Mouse (Mus musculus): ENCODE data around the gene Bace2. TPM values are rescaled to one million over a fixed set of nuclear protein-coding genes. Genes with fewer than 3 reads are reported as not detected.

The Bace2 gene
- 6.4 and 8.7 TPM in 2 replicates for polyA plus RNA-seq (2014; fragmentation: Nextera tagmentation; extraction: Ambion mirVana)

DNA sequence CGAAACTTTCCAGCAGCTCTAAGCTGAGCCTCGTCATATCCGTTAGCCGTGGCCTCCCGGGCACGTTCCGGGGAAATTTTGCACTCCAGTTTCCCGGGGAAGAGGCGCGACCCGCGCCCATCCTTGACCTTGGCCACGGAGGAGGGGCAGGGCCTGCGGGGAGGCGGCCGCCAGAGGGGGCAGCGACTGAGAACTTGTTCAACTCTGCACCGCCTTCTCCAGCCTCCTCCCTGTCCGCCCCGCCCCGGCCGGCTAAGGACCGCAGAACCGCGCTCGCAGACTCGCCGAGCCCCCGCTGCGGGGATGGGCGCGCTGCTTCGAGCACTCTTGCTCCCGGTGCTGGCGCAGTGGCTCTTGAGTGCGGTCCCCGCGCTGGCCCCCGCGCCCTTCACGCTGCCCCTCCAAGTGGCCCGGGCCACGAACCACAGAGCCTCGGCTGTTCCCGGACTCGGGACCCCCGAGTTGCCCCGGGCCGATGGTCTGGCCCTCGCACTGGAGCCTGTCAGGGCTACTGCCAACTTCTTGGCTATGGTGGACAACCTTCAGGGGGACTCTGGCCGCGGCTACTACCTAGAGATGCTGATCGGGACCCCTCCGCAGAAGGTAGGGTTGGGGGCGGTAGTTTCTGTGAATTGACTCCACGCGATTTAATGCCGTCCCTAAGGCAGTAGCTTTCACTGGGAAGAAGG lies at the start of gene Bace2:
TSS of gene Bace2 (plus strand) at position 244 of the 689 bp plus-strand sequence.
- under 1% methylated on average over 57 of the region's 58 CpGs for WGBS
- no peak for DNase-seq (ENCODE audit: low spot score)
- Histone ChIP-seq H3K4me1 (replicated peaks; ENCODE audit: control insufficient read depth, insufficient read depth, low read length) (peaks cover 17% of the 10 kb centered on the region), H3K36me3 (replicated peaks; ENCODE audit: control insufficient read depth, insufficient read depth) (no peaks in the 10 kb centered on the region), H3K9me3 (ENCODE audit: control insufficient read depth, low read length) (no peaks in the 10 kb centered on the region), H3K27ac (no peak within 1 kb of the TSS), H3K4me2 (replicated peaks) (peak within 1 kb of the TSS; percentile 100), H3K4me3 (replicated peaks; ENCODE audit: low read length) (peak within 1 kb of the TSS; percentile 49), H3K9ac (peak within 1 kb of the TSS; percentile 55), H3K27me3 (ENCODE audit: control insufficient read depth, insufficient read depth, low read length) (peaks cover 50% of the 10 kb centered on the region)
- peak; percentile 70 for ATAC-seq (ENCODE audit: low FRiP score)

GRCm38 (mm10) chr16:97307594-97307993 lies 48.9 kb upstream of the Bace2 start:
- no peak for DNase-seq (ENCODE audit: low spot score)
- Histone ChIP-seq H3K36me3 (replicated peaks; ENCODE audit: control insufficient read depth, insufficient read depth) (no peaks in the 10 kb centered on the region), H3K27me3 (ENCODE audit: control insufficient read depth, insufficient read depth, low read length) (no peaks in the 10 kb centered on the region), H3K27ac (no peak overlapping the region), H3K4me2 (replicated peaks) (no peak overlapping the region), H3K4me1 (replicated peaks; ENCODE audit: control insufficient read depth, insufficient read depth, low read length) (no peaks in the 10 kb centered on the region), H3K9ac (no peak overlapping the region), H3K9me3 (ENCODE audit: control insufficient read depth, low read length) (no peaks in the 10 kb centered on the region), H3K4me3 (replicated peaks; ENCODE audit: low read length) (no peak overlapping the region)
- no peak for ATAC-seq (ENCODE audit: low FRiP score)
- WGBS: 58% methylated on average over 4 of the region's 4 CpGs

DNA sequence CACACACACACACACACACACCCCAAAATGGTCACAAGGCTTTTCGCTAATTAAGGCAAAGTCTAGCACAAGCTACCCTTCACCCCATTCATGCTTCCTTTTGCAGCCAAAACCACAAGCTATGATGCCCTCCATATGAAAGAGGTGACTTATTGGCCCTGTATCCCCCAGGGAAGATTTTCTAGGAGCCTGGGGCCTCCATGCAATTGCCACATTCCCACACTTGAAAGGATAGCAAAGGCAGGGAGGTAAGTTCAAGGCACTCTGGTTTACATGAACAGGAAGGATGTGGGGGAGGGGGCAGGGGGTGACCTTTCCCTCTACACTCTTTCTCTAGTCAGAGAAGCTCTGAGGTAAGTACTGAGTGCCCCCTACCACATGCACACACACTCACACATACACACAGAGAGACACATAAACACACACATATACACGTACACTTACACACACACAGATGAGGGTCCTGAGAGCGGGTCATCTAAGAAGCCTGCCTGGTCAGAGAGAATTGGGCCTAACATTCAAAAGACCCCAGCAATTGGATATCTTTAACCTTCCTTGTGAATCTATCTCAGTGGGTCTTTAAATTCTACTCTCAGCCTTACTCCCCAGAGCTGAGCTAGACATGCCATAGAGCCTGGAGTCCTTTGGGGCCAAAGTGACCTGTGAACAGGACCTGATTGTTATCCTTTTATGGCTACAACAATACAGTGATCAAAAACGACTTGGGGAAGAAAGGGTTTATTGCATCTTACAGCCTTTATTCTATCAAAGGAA lies 46.6 kb upstream of the Bace2 start:
- Histone ChIP-seq H3K4me2 (replicated peaks) (no peak overlapping the region), H3K9me3 (ENCODE audit: control insufficient read depth, low read length) (no peaks in the 10 kb centered on the region), H3K36me3 (replicated peaks; ENCODE audit: control insufficient read depth, insufficient read depth) (no peaks in the 10 kb centered on the region), H3K27me3 (ENCODE audit: control insufficient read depth, insufficient read depth, low read length) (0 out of 2 replicates have a peak, but pooled peaks cover 4% of the 10 kb centered on the region), H3K4me3 (replicated peaks; ENCODE audit: low read length) (no peak overlapping the region), H3K27ac (no peak overlapping the region), H3K9ac (no peak overlapping the region), H3K4me1 (replicated peaks; ENCODE audit: control insufficient read depth, insufficient read depth, low read length) (no peaks in the 10 kb centered on the region)
- WGBS: 70% methylated on average over 4 of the region's 4 CpGs
- DNase-seq (ENCODE audit: low spot score): no peak
- no peak for ATAC-seq (ENCODE audit: low FRiP score)

- Histone ChIP-seq H3K4me2 (replicated peaks) (no peak overlapping the region), H3K9ac (no peak overlapping the region), H3K4me3 (replicated peaks; ENCODE audit: low read length) (no peak overlapping the region), H3K27ac (no peak overlapping the region), H3K27me3 (ENCODE audit: control insufficient read depth, insufficient read depth, low read length) (0 out of 2 replicates have a peak, but pooled peaks cover 4% of the 10 kb centered on the region), H3K36me3 (replicated peaks; ENCODE audit: control insufficient read depth, insufficient read depth) (no peaks in the 10 kb centered on the region), H3K9me3 (ENCODE audit: control insufficient read depth, low read length) (no peaks in the 10 kb centered on the region), H3K4me1 (replicated peaks; ENCODE audit: control insufficient read depth, insufficient read depth, low read length) (no peaks in the 10 kb centered on the region)
- DNase-seq (ENCODE audit: low spot score) (no peak), ATAC-seq (ENCODE audit: low FRiP score) (no peak)
- WGBS: 88% methylated on average over 1 of the region's 1 CpGs
Measured at GRCm38 (mm10) chr16:97310570-97310846, 46.0 kb upstream of the Bace2 start.

GRCm38 (mm10) chr16:97312960-97313686 lies 43.4 kb upstream of the Bace2 start:
- WGBS: 27% methylated on average over 10 of the region's 10 CpGs
- Histone ChIP-seq H3K27me3 (ENCODE audit: control insufficient read depth, insufficient read depth, low read length) (0 out of 2 replicates have a peak, but pooled peaks cover 4% of the 10 kb centered on the region), H3K36me3 (replicated peaks; ENCODE audit: control insufficient read depth, insufficient read depth) (no peaks in the 10 kb centered on the region), H3K4me1 (replicated peaks; ENCODE audit: control insufficient read depth, insufficient read depth, low read length) (no peaks in the 10 kb centered on the region), H3K4me2 (replicated peaks) (no peak overlapping the region), H3K27ac (no peak overlapping the region), H3K4me3 (replicated peaks; ENCODE audit: low read length) (no peak overlapping the region), H3K9me3 (ENCODE audit: control insufficient read depth, low read length) (no peaks in the 10 kb centered on the region), H3K9ac (no peak overlapping the region)
- DNase-seq (ENCODE audit: low spot score) (peak; percentile 95), ATAC-seq (ENCODE audit: low FRiP score) (peak; percentile 59; the same call in 1 of the 2 replicates)

DNA sequence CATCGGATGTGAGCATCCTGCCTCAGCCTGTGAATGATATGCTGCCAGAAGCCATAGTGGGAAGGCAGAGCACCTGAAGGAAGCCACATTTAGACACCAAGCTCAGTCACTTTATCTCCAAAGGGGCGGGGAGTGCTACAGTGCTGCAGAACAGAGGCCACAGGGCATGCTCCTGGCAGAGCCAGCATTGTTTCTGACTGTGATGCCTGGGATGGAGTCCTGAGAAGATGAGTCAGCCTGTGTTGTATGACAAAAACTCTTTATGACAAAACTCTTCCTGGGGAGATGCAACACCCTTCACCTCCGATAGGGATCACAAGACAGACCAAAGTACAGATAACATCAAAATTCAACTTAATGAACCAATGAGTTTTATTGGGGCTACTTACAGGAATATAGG lies 35.0 kb upstream of the Bace2 start:
- Histone ChIP-seq H3K9ac (no peak overlapping the region), H3K27ac (no peak overlapping the region), H3K4me3 (replicated peaks; ENCODE audit: low read length) (no peak overlapping the region), H3K27me3 (ENCODE audit: control insufficient read depth, insufficient read depth, low read length) (no peaks in the 10 kb centered on the region), H3K36me3 (replicated peaks; ENCODE audit: control insufficient read depth, insufficient read depth) (no peaks in the 10 kb centered on the region), H3K9me3 (ENCODE audit: control insufficient read depth, low read length) (no peaks in the 10 kb centered on the region), H3K4me2 (replicated peaks) (no peak overlapping the region), H3K4me1 (replicated peaks; ENCODE audit: control insufficient read depth, insufficient read depth, low read length) (no peaks in the 10 kb centered on the region)
- ATAC-seq (ENCODE audit: low FRiP score) (no peak), DNase-seq (ENCODE audit: low spot score) (no peak)
- WGBS: 90% methylated on average over 3 of the region's 3 CpGs

DNA sequence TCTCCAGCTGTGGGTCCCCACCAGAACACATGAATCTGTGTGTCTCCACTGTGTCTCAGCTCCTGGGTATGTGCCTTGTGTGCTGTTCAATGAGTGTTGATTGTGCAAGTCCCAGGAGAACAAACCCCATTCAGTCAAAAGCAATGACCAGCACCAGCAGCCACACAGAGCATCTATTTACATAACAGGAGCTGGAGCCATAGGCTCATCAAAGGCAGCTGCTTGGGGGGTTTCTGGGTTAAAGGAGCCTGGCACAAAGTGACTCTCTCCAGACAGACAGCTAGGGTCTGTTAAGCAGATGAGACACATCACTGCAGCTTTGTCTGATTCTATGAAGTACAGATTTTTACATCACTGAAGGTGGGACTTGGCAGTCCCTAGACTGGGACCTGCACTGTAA lies 33.9 kb upstream of the Bace2 start:
- no peak overlapping the region for H3K27ac ChIP-seq
- no peaks in the 10 kb centered on the region for H3K4me1 ChIP-seq (replicated peaks; ENCODE audit: control insufficient read depth, insufficient read depth, low read length)
- H3K27me3 ChIP-seq (ENCODE audit: control insufficient read depth, insufficient read depth, low read length): no peaks in the 10 kb centered on the region
- H3K4me3 ChIP-seq (replicated peaks; ENCODE audit: low read length): no peak overlapping the region
- ATAC-seq (ENCODE audit: low FRiP score) (no peak), DNase-seq (ENCODE audit: low spot score) (no peak)
- no peak overlapping the region for H3K4me2 ChIP-seq (replicated peaks)
- H3K9me3 ChIP-seq (ENCODE audit: control insufficient read depth, low read length): no peaks in the 10 kb centered on the region
- H3K36me3 ChIP-seq (replicated peaks; ENCODE audit: control insufficient read depth, insufficient read depth): no peaks in the 10 kb centered on the region
- H3K9ac ChIP-seq: no peak overlapping the region

- Histone ChIP-seq H3K4me1 (replicated peaks; ENCODE audit: control insufficient read depth, insufficient read depth, low read length) (no peaks in the 10 kb centered on the region), H3K36me3 (replicated peaks; ENCODE audit: control insufficient read depth, insufficient read depth) (no peaks in the 10 kb centered on the region), H3K4me3 (replicated peaks; ENCODE audit: low read length) (no peak overlapping the region), H3K27ac (no peak overlapping the region), H3K9me3 (ENCODE audit: control insufficient read depth, low read length) (no peaks in the 10 kb centered on the region), H3K4me2 (replicated peaks) (no peak overlapping the region), H3K27me3 (ENCODE audit: control insufficient read depth, insufficient read depth, low read length) (no peaks in the 10 kb centered on the region), H3K9ac (no peak overlapping the region)
- DNase-seq (ENCODE audit: low spot score): no peak
- 30% methylated on average over 8 of the region's 8 CpGs for WGBS
- ATAC-seq (ENCODE audit: low FRiP score): no peak
Measured at GRCm38 (mm10) chr16:97325975-97326374, 30.6 kb upstream of the Bace2 start.

GRCm38 (mm10) chr16:97328602-97329001 lies 27.9 kb upstream of the Bace2 start:
- Histone ChIP-seq H3K9me3 (ENCODE audit: control insufficient read depth, low read length) (no peaks in the 10 kb centered on the region), H3K4me1 (replicated peaks; ENCODE audit: control insufficient read depth, insufficient read depth, low read length) (no peaks in the 10 kb centered on the region), H3K9ac (no peak overlapping the region), H3K27ac (no peak overlapping the region), H3K36me3 (replicated peaks; ENCODE audit: control insufficient read depth, insufficient read depth) (no peaks in the 10 kb centered on the region), H3K27me3 (ENCODE audit: control insufficient read depth, insufficient read depth, low read length) (no peaks in the 10 kb centered on the region), H3K4me2 (replicated peaks) (no peak overlapping the region), H3K4me3 (replicated peaks; ENCODE audit: low read length) (no peak overlapping the region)
- DNase-seq (ENCODE audit: low spot score) (no peak), ATAC-seq (ENCODE audit: low FRiP score) (no peak)
- 83% methylated on average over 2 of the region's 2 CpGs for WGBS

All from hindbrain, embryonic 14.5 days (tissue).